Mouse (Mus musculus) liver, embryonic 13.5 days (tissue): Measurements from ENCODE around the gene Nnat. TPM values are rescaled to one million over a fixed set of nuclear protein-coding genes. Genes with fewer than 3 reads are reported as not detected.

ENCODE experiments used
- ATAC-seq: fragments of 200-750 bp; cut with Nextera tagmentation; 2 replicates; pipeline ENCODE4 v1.8.0; 2017; ENCODE audit warnings: low read depth, mild to moderate bottlenecking, moderate number of reproducible peaks, moderate library complexity
- DNase-seq: peaks from one replicate; pipeline ENCODE4 v3.0.0; 2022
- H3K27ac ChIP-seq: fragments of 300-500 bp; sonication (generic); 2 replicates; pipeline ENCODE4 v1.5.1; 2015; ENCODE audit warnings: moderate library complexity, mild to moderate bottlenecking, inconsistent platforms
- H3K27me3 ChIP-seq: fragments of 300-500 bp; sonication (generic); 2 replicates; pipeline ENCODE4 v1.6.1; 2015; ENCODE audit warnings: mild to moderate bottlenecking, inconsistent platforms
- H3K36me3 ChIP-seq: fragments of 300-500 bp; sonication (generic); 2 replicates; pipeline ENCODE4 v1.6.1; 2015; ENCODE audit warnings: mild to moderate bottlenecking, inconsistent platforms
- H3K4me1 ChIP-seq: fragments of 300-500 bp; sonication (generic); replicated peaks from 2 replicates; pipeline ENCODE4 v1.6.1; 2015; ENCODE audit warnings: inconsistent platforms
- H3K4me2 ChIP-seq: fragments of 300-500 bp; sonication (generic); 2 replicates; pipeline ENCODE4 v1.6.1; 2015; ENCODE audit warnings: inconsistent platforms, mild to moderate bottlenecking, moderate library complexity
- H3K4me3 ChIP-seq: fragments of 300-500 bp; sonication (generic); replicated peaks from 2 replicates; pipeline ENCODE4 v1.5.1; 2015; ENCODE audit warnings: mild to moderate bottlenecking, inconsistent platforms
- H3K9ac ChIP-seq: fragments of 300-500 bp; sonication (generic); 2 replicates; pipeline ENCODE4 v1.6.1; 2015; ENCODE audit warnings: mild to moderate bottlenecking, inconsistent platforms
- H3K9me3 ChIP-seq: fragments of 300-500 bp; sonication (generic); replicated peaks from 2 replicates; pipeline ENCODE4 v1.6.1; 2016; ENCODE audit warnings: inconsistent platforms
- WGBS: fragments of 180-500 bp; shearing (Covaris S2); methylation state at CpG from one replicate; pipeline ENCODE4 v1.1.7; 2015; ENCODE audit not compliant: insufficient replicate concordance; 5-methylcytosine and 5-hydroxymethylcytosine counted together
- polyA plus RNA-seq: library from polyadenylated mRNA; unstranded; fragments of >200 nt; fragmentation: Nextera tagmentation; extraction: Ambion mirVana; gene quantifications from 2 replicates; pipeline ENCODE4 v1.2.1, GENCODE M21; 2015

Nnat gene
- polyA plus RNA-seq, 1 experiment from 2014 or later: 35.9 TPM

GRCm38 (mm10) chr2:157534163-157534562, 25.7 kb upstream of the Nnat start:
- ATAC-seq (no peak), DNase-seq (no peak)
- 0 out of 2 replicates have a peak, but pooled peaks cover 4% of the 10 kb centered on the region for H3K27me3 ChIP-seq
- H3K4me3 ChIP-seq: no peak overlapping the region
- no peak overlapping the region for H3K4me2 ChIP-seq
- no peak overlapping the region for H3K9ac ChIP-seq
- H3K9me3 ChIP-seq: no peaks in the 10 kb centered on the region
- H3K4me1 ChIP-seq: no peaks in the 10 kb centered on the region
- H3K36me3 ChIP-seq: no peaks in the 10 kb centered on the region
- no peak overlapping the region for H3K27ac ChIP-seq
- 53% methylated on average over 4 of the region's 4 CpGs for WGBS

- Histone ChIP-seq H3K4me3 (no peak overlapping the region), H3K9ac (no peak overlapping the region), H3K27me3 (0 out of 2 replicates have a peak, but pooled peaks cover 4% of the 10 kb centered on the region), H3K4me2 (no peak overlapping the region), H3K27ac (no peak overlapping the region), H3K9me3 (no peaks in the 10 kb centered on the region), H3K36me3 (no peaks in the 10 kb centered on the region), H3K4me1 (peaks cover 15% of the 10 kb centered on the region)
- 50% methylated on average over 7 of the region's 7 CpGs for WGBS
- ATAC-seq (no peak), DNase-seq (no peak)
Observed at GRCm38 (mm10) chr2:157536476-157537081, 23.3 kb upstream of the Nnat start.

GRCm38 (mm10) chr2:157537118-157537517, 22.8 kb upstream of the Nnat start:
- H3K4me3 ChIP-seq: no peak overlapping the region
- H3K4me1 ChIP-seq: peaks cover 21% of the 10 kb centered on the region
- H3K36me3 ChIP-seq: no peaks in the 10 kb centered on the region
- 41% methylated on average over 7 of the region's 7 CpGs for WGBS
- ATAC-seq (no peak), DNase-seq (no peak)
- H3K27me3 ChIP-seq: 0 out of 2 replicates have a peak, but pooled peaks cover 4% of the 10 kb centered on the region
- H3K9ac ChIP-seq: no peak overlapping the region
- no peak overlapping the region for H3K27ac ChIP-seq
- no peaks in the 10 kb centered on the region for H3K9me3 ChIP-seq
- H3K4me2 ChIP-seq: no peak overlapping the region

GRCm38 (mm10) chr2:157540073-157540952, 19.6 kb upstream of the Nnat start:
- Histone ChIP-seq H3K27ac (no peak overlapping the region), H3K36me3 (no peaks in the 10 kb centered on the region), H3K4me3 (no peak overlapping the region), H3K4me1 (peaks cover 27% of the 10 kb centered on the region), H3K4me2 (no peak overlapping the region), H3K9me3 (no peaks in the 10 kb centered on the region), H3K9ac (no peak overlapping the region), H3K27me3 (no peaks in the 10 kb centered on the region)
- DNase-seq: no peak
- no peak for ATAC-seq
- 64% methylated on average over 24 of the region's 24 CpGs for WGBS

GRCm38 (mm10) chr2:157540953-157541569, 18.8 kb upstream of the Nnat start:
- H3K36me3 ChIP-seq: no peaks in the 10 kb centered on the region
- no peak overlapping the region for H3K9ac ChIP-seq
- WGBS: 63% methylated on average over 9 of the region's 9 CpGs
- H3K4me2 ChIP-seq: no peak overlapping the region
- no peak for ATAC-seq
- H3K4me1 ChIP-seq: peaks cover 27% of the 10 kb centered on the region
- no peak for DNase-seq
- no peak overlapping the region for H3K4me3 ChIP-seq
- H3K27me3 ChIP-seq: no peaks in the 10 kb centered on the region
- H3K27ac ChIP-seq: no peak overlapping the region
- no peaks in the 10 kb centered on the region for H3K9me3 ChIP-seq

GRCm38 (mm10) chr2:157541631-157542030, 18.2 kb upstream of the Nnat start:
- H3K4me2 ChIP-seq: no peak overlapping the region
- no peak overlapping the region for H3K27ac ChIP-seq
- ATAC-seq: no peak
- no peaks in the 10 kb centered on the region for H3K9me3 ChIP-seq
- no peak overlapping the region for H3K4me3 ChIP-seq
- no peak for DNase-seq
- no peak overlapping the region for H3K9ac ChIP-seq
- H3K4me1 ChIP-seq: peaks cover 27% of the 10 kb centered on the region
- WGBS: 76% methylated on average over 8 of the region's 8 CpGs
- no peaks in the 10 kb centered on the region for H3K36me3 ChIP-seq
- H3K27me3 ChIP-seq: no peaks in the 10 kb centered on the region

- Histone ChIP-seq H3K9ac (no peak overlapping the region), H3K27me3 (no peaks in the 10 kb centered on the region), H3K36me3 (no peaks in the 10 kb centered on the region), H3K4me3 (no peak overlapping the region), H3K4me2 (no peak overlapping the region), H3K9me3 (no peaks in the 10 kb centered on the region), H3K4me1 (peaks cover 27% of the 10 kb centered on the region), H3K27ac (no peak overlapping the region)
- ATAC-seq (no peak), DNase-seq (no peak)
- 69% methylated on average over 4 of the region's 4 CpGs for WGBS
Observed at GRCm38 (mm10) chr2:157542415-157542814, 17.5 kb upstream of the Nnat start.

- no peak overlapping the region for H3K9ac ChIP-seq
- no peak overlapping the region for H3K4me2 ChIP-seq
- no peaks in the 10 kb centered on the region for H3K27me3 ChIP-seq
- 76% methylated on average over 9 of the region's 9 CpGs for WGBS
- no peak overlapping the region for H3K27ac ChIP-seq
- no peaks in the 10 kb centered on the region for H3K36me3 ChIP-seq
- no peaks in the 10 kb centered on the region for H3K9me3 ChIP-seq
- DNase-seq (no peak), ATAC-seq (no peak)
- H3K4me1 ChIP-seq: peaks cover 27% of the 10 kb centered on the region
- no peak overlapping the region for H3K4me3 ChIP-seq
Observed at GRCm38 (mm10) chr2:157544333-157544888, 15.5 kb upstream of the Nnat start.

GRCm38 (mm10) chr2:157546686-157547085, 13.2 kb upstream of the Nnat start:
- H3K9ac ChIP-seq: no peak overlapping the region

GRCm38 (mm10) chr2:157550292-157550691, 9.6 kb upstream of the Nnat start:
- H3K9ac ChIP-seq: no peak overlapping the region
- H3K36me3 ChIP-seq: no peaks in the 10 kb centered on the region
- H3K4me2 ChIP-seq: no peak overlapping the region
- DNase-seq (no peak), ATAC-seq (no peak)
- peaks cover 7% of the 10 kb centered on the region; the same call in 1 of the 2 replicates for H3K4me1 ChIP-seq
- 67% methylated on average over 4 of the region's 4 CpGs for WGBS
- no peaks in the 10 kb centered on the region for H3K27me3 ChIP-seq
- H3K4me3 ChIP-seq: no peak overlapping the region
- no peaks in the 10 kb centered on the region for H3K9me3 ChIP-seq
- no peak overlapping the region for H3K27ac ChIP-seq

More at GRCm38 (mm10) chr2:157546686-157547085, 13.2 kb upstream of the Nnat start:
- Histone ChIP-seq H3K27me3 (no peaks in the 10 kb centered on the region), H3K4me3 (no peak overlapping the region), H3K4me1 (peaks cover 11% of the 10 kb centered on the region; the same call in 1 of the 2 replicates), H3K9me3 (no peaks in the 10 kb centered on the region), H3K4me2 (no peak overlapping the region), H3K27ac (no peak overlapping the region), H3K36me3 (no peaks in the 10 kb centered on the region)
- ATAC-seq (no peak), DNase-seq (no peak)

- Histone ChIP-seq H3K4me2 (no peak overlapping the region), H3K4me3 (no peak overlapping the region), H3K9ac (no peak overlapping the region), H3K4me1 (peaks cover 7% of the 10 kb centered on the region; the same call in 1 of the 2 replicates), H3K27ac (no peak overlapping the region), H3K9me3 (no peaks in the 10 kb centered on the region), H3K27me3 (no peaks in the 10 kb centered on the region), H3K36me3 (peaks cover 6% of the 10 kb centered on the region; the same call in 1 of the 2 replicates)
- DNase-seq (no peak), ATAC-seq (no peak)
- 63% methylated on average over 10 of the region's 10 CpGs for WGBS
Observed at GRCm38 (mm10) chr2:157552158-157552886, 7.6 kb upstream of the Nnat start.
